Mouse (Mus musculus): ENCODE results near the gene Foxd4.

Foxd4 gene

GRCm38 (mm10) chr19:24900581-24901220 is at the start of gene Foxd4:
Gene Foxd4 (minus strand): TSS chr19:24901197.
- no peak for DNase-seq (ENCODE audit: low spot score in 2 of 2)

DNA sequence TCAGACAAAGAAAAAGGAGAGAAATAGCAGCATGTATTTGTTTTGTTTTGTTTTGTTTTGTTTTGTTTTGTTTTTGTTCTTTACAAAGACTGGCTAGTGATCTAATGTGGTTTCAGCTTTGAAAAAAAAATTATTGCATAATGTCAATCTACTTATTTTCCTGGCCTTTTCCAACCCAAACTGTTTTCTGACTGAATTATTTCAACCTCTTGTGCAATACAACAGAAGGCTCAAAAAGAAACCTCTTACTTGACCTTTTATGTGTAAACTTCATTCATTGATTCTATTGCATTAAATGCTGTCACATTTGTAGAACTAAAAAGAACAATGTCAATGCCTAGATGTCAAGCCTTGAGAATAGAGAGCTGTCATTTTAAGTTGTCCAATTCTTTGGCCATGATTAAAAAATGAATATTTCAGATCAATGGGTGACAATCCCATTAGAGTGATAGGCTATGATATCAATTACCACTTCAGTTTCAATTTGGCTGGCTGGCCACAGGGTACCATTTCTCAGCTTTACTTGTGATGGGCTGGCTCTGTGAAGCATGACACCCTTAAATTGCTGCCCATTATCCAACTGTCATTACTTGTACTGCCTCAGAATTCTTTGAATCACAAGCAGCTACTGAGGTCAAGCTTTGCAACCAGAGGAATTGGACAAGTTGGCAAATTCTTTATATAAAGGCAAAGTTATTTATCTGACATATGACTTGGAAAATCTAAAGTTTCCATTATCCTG is 44.7 kb upstream of the Foxd4 start:
- no peak for DNase-seq (ENCODE audit: low spot score in 2 of 2)

GRCm38 (mm10) chr19:24937084-24937483 is 36.1 kb upstream of the Foxd4 start:
- no peak for DNase-seq (ENCODE audit: low spot score in 2 of 2)

DNA sequence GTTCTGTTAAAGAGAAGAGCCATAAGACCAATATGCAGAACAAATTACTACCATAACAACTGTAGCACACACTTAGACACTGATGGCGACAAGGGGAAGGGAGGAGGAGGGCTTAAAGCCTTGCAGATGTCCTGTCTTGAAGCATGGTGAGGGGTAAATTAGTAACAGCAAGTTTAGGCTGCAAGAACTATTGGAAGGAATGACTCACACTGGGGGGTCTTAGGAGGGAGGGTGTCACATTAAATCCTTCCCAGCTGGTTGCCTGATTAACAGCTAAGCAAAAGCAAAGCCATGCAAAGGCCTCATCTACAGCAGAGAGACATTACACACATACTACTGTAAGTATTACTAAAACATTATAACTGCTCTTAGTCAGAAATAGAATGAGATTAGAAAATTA is 28.0 kb upstream of the Foxd4 start:
- DNase-seq (ENCODE audit: low spot score in 2 of 2): no peak

GRCm38 (mm10) chr19:24920866-24921265 is 19.9 kb upstream of the Foxd4 start:
- DNase-seq (ENCODE audit: low spot score in 2 of 2): no peak

DNA sequence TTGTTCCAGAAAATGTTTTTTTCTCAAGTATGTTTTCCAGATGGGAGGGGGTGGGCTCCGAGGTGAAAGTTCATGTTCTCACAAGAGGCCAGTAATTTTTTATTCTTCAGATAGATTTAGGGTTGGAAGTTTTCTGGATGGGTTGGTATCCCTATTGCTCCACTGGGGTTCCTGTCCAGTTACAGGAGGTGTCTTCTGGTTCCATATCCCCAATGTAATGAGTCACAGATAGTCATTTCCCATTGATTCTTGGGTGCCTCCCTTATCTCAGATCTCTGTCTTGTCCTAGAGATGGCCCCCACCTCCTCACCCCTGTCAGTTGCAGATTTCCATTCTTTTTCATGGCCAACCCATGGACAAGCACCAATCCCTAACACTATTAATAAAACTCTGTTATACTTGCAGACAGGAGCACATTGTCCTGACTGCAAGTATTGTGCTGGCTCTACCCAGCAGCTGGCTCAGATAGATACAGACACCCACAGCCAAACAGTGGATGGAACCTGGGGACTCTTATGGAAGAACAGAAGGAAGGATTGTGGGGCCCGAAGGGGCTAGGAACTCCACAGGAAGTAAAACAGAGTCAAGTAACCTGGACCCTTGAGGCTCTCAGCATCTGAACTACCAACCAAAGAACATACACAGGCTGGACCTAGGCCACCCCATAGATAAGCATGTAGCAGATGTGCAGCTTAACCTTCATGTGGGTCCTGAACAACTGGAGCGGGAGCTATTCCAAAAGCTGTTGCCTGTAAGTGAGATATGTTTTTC is 7.6 kb upstream of the Foxd4 start:
- no peak for DNase-seq (ENCODE audit: low spot score in 2 of 2)

DNA sequence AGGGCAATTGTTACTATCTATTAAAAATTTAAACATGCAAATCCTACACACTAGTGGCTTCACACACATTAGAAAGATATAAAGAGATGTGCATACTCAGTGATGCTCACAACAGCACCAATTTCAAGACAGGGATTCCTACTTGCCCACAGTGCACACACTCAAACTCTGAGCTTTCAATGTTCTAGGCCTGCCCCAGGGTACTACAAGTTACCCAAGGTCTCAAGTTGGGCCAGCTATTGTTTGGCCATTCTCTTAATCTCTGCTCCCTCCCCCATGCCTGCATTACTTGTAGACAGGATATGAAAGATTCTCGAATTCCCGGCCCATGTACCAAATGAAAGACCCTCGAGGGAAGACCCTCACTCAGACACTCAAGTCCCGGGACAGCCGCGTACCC is 6.7 kb upstream of the Foxd4 start:
- DNase-seq (ENCODE audit: low spot score in 2 of 2): no peak

DNA sequence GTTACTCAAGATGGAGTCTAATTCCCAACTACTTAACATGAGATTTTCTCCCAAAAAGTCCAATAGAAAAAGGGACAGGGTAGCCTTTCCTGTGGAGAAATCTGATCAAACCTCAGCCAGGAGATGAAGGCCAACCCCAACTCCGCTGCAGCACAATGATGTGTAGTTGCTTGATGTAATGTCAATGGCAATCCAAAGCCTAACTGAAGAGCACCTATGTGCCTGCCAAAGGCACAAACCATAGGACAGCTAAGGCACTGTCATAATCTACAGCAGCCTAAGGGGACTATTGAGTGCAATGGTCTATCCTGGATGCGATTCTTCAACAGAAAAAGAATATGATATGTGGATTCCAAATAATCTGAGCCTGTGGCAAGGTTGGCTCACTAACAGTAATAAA is 1.8 kb upstream of the Foxd4 start:
- no peak for DNase-seq (ENCODE audit: low spot score in 2 of 2)

DNA sequence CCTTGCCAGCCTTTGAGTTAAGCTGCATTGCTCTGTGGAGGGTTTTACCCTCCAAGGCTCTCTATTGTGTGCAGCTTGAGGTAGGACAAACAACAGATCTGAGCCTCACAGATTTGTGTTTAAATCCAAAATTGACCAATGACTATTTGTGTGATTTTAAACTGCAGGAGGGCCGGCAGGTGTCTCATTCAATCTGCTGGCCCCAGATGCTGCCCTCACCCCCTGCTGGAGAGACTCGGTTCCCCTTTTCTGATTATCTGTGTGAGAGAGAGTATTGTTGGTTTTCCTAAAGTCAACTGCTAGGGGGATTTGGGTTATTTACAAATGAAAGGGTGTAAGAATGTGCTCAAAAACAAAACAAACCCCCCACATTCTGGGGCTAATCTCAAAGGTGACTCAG is 1.3 kb upstream of the Foxd4 start:
- no peak for DNase-seq (ENCODE audit: low spot score in 2 of 2)

DNA sequence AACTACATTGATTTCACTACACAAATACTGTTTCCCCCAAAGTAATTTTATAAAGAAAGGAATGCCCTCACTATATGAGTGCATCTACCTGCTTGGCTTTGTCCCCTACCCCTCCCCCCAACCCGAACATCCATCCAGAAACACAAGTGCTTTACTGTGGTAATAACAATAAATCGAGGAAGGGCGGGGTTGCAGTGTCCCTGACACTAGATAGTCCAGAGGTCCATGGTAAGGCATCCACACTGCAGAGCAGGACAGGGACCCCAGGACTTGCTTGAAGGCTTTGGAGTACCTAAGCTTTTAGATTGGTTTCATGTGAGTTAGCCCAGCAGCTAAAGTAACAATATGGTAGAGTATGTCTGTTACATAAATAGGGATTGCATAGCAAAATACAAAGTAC is 669 bp upstream of the Foxd4 start:
- no peak for DNase-seq (ENCODE audit: low spot score in 2 of 2)

- DNase-seq (ENCODE audit: low spot score in 2 of 2): peak in 1 of 2 experiments; percentile 7
These were observed 1.1 kb downstream of the Foxd4 start for GRCm38 (mm10) chr19:24899578-24900544.

DNA sequence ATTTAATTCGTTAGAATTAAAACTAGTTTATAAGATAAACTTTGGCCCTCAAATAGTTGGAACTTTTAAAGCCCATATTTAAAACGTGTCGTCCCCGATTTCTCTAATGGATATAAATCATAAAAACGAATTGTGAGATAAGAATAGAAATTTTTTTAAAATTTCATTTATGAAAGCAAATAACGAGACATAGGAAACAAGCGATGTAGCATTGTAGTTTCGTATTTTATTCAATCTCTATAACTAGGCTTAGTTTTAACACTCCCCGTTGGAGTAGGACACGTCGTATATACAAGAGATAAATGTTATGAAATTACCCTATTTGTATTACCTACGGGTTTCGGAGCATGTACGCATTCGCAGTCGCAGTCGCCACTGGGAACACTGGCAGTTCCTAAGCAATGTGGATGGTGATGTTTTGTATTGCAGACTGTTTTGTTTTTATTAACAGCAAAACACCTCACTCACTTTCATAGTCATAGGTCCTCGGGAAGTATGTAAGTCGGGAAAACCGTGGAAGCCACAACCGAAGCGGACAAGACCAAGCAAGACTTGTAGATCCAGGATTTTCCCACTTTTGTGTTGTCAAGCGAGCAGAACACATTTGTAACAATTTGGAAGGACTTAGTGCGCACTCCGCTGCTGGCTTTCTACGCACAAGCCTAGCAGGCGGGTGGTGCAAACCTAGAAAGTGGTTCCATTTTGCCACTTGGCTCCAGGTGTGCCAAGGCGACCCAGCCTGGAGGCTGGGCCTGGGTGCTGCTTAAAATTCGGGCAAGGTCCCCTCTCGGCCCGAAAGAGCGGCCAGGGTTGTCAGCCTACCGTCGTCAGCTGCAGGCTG is 2.0 kb downstream of the Foxd4 start:
- DNase-seq (ENCODE audit: low spot score in 2 of 2): no peak

DNA sequence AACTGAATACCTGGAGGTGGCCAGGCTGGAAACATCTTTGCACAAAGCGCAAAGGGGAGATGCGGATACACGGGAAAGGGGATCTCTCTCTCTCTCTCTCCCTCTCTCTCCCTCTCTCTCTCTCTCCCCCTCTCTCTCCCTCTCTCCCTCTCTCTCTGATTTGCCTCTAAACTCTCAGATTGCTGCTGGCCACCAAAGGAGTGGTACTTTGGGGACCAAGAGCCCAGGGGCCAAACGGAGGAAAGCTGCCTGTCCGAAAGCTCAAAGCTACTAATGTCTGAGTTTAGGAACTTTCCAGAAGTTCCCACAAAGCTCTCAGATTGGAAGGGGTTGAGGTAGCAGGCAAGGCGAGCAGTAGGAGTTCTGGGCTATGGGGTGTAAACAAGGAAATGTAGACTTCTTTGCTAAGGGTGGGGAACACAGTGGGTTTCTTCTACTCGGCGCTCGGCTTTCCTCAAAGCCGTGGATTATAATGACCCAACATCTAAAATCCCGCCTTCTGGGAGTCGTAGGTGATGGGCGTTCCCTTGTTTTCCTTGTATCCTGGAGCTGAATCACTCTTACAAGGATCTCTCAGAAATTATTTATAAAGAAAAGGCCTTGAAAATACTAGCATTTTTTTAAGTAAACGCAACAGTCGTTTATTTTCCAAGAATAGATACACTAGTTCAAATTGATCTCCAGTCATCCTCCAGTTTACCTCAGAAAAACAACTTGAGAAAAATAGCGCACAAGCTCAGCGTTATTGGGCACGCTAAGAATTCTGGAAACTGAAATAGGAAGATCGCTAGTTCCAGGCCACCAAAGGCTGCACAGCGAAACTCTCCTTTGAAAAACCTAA is 2.9 kb downstream of the Foxd4 start:
- DNase-seq (ENCODE audit: low spot score in 2 of 2): no peak

DNA sequence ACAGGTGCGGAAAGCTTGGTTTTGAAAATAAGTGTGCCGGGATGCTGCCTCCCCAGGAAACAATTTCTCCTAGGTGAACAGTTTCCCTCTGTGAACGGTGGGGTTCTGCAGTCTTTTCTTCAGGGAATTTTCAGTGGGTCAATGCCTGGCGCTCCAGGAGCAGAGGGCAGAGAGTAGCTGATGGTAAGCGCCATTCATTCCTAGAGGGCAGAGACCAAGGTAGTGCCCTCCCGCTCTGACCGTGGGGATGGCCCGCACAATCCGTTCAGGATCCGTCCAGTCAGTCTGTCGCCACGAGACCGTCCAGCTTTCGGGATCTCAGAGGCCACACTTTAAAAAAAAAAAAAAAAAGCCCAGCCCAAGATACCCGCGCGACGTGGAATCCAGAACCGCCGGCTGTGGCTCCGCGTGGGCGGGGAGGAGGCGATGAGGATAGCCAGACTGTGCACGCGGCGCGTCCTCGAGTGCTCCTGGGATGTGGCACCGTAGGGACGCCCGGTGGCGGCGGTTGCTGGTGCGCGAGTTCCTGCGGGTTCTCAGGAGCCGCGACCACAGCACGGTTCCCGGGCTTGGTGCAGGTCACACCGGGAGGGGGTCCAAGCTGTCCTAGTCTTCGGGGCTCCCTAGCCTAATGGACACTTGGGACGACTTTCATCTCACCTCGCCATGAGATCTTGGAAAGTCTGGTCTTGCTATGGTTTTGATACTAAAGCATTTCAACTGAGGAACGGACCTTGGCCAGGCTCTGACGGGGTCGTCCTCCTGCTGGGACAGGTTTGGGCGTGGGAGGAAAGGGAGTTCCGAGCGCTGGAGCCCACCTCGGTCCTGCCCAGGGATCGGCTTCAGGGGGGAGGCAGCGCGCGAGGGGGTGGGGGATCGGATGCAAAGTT is 3.7 kb downstream of the Foxd4 start:
- no peak for DNase-seq (ENCODE audit: low spot score in 2 of 2)

GRCm38 (mm10) chr19:24896536-24896935 is 4.5 kb downstream of the Foxd4 start:
- DNase-seq (ENCODE audit: low spot score in 2 of 2): no peak

- DNase-seq (ENCODE audit: low spot score in 2 of 2): no peak
These were observed 14.1 kb downstream of the Foxd4 start for GRCm38 (mm10) chr19:24886888-24887287.

GRCm38 (mm10) chr19:24885504-24885903 is 15.5 kb downstream of the Foxd4 start:
- peak in 1 of 2 experiments; percentile 19 for DNase-seq (ENCODE audit: low spot score in 2 of 2)

DNA sequence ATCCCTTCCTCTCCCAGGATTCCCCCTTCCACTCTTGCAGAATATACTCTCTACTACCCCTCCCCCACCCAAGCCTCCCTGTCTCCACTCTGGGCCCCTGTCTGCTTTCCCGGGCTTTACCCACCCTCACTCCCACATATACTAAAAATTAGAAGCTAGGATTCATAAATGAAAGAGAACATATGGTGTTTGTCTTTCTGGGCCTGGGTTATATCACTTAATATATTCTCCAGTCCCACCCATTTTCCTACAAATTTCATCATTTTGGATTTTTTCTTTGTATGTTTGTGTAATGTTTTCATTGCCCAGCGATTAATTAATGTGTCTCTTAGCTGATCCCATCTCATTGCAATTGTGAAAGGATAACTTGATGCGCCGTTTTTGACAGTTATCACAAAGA is 19.8 kb downstream of the Foxd4 start:
- no peak for DNase-seq (ENCODE audit: low spot score in 2 of 2)
